Mouse (Mus musculus): ENCODE results near the gene Stx1a. TPM values are rescaled to one million over a fixed set of nuclear protein-coding genes. Genes with fewer than 3 reads are reported as not detected.

Gene Stx1a
- polyA plus RNA-seq, 1 experiment, result 5.1 TPM

DNA sequence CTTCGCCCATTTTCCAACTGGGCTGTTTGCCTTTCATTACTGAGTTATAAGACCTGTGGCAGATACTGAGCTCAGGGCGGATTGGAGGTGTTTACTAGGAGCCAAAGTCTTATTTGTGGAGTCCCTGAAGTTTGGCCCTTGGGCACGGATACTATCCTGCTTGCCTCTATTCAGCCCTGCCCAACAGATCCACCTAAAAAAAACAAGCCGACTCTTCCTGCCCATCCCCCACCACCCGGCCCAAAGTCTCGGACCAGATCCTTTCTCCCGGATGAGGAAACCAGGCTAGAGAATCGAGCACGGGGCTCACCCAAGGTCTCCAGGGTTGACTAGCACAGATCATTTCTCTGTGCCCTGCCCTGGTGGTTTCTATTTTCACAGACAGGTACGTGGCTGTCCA, 42.1 kb upstream of the Stx1a start:
- WGBS, result 17% methylated on average over 10 of the region's 10 CpGs
- no peaks in the 10 kb centered on the region for H3K27me3 ChIP-seq (ENCODE audit: control insufficient read depth, insufficient read depth, low read length)
- TF ChIP-seq POLR2A (IDR thresholded peaks at IDR 0.05; ENCODE audit: low read depth, low read length), result no peak
- no peak for TF ChIP-seq CTCF (IDR thresholded peaks at IDR 0.05; ENCODE audit: extremely low read depth, insufficient read length, insufficient replicate concordance, low read depth, low read length)
- no peaks in the 10 kb centered on the region for H3K36me3 ChIP-seq (ENCODE audit: control insufficient read depth, insufficient read depth, low read length)
- peaks cover 39% of the 10 kb centered on the region for H3K4me1 ChIP-seq (ENCODE audit: control insufficient read depth, insufficient read depth, insufficient read length, low read length)
- no peak overlapping the region for H3K4me3 ChIP-seq (ENCODE audit: low read depth, low read length)
- peak overlapping the region; percentile 95 for H3K27ac ChIP-seq (ENCODE audit: insufficient read depth, low read depth, low read length)

DNA sequence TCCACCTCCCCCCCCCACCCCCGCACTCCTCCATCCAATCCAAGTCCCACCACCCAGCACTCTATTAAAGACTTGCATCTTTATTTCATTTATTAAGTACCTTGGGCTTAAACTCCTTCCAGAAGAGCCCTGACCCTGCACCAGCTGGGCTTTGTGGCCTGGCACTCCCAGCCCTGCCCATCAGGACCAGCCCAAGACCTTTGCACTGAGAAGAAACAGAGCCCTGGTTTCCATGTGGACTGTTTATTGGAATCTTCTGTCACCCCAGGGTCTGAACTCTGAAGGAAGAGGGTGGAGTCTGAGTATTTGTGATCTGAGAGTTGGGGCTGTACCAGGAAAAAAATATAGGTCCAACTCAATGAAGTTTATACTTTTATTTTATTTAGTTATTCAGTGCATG, 40.2 kb upstream of the Stx1a start:
- no peaks in the 10 kb centered on the region for H3K36me3 ChIP-seq (ENCODE audit: control insufficient read depth, insufficient read depth, low read length)
- no peak for TF ChIP-seq CTCF (IDR thresholded peaks at IDR 0.05; ENCODE audit: extremely low read depth, insufficient read length, insufficient replicate concordance, low read depth, low read length)
- peak; percentile 19; the same call in 1 of the 2 replicates for TF ChIP-seq POLR2A (IDR thresholded peaks at IDR 0.05; ENCODE audit: low read depth, low read length)
- WGBS, result 40% methylated on average over 1 of the region's 1 CpGs
- no peak overlapping the region for H3K27ac ChIP-seq (ENCODE audit: insufficient read depth, low read depth, low read length)
- H3K27me3 ChIP-seq (ENCODE audit: control insufficient read depth, insufficient read depth, low read length), result peaks cover 4% of the 10 kb centered on the region; the same call in 1 of the 2 replicates
- H3K4me1 ChIP-seq (ENCODE audit: control insufficient read depth, insufficient read depth, insufficient read length, low read length), result peaks cover 29% of the 10 kb centered on the region
- no peak overlapping the region for H3K4me3 ChIP-seq (ENCODE audit: low read depth, low read length)

DNA sequence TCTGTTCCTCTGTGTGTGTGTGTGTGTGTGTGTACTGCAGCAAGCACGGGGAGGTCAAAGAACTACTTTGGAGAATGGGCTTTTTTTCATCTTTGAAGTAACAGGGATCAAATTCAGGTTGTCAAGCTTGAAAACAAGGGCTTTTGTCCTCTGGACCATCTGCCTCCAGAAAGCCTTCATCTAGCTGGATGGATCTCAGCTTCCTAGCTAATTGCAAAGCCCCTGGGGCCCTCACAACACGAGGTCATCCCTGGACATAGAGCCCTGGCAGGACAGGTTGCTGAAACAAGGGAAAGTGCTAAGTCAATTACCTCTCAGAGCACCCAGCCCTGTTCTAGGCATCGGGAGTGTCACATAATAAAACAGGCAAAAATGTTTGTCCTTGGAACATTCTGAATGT, 39.5 kb upstream of the Stx1a start:
- peaks cover 29% of the 10 kb centered on the region for H3K4me1 ChIP-seq (ENCODE audit: control insufficient read depth, insufficient read depth, insufficient read length, low read length)
- H3K4me3 ChIP-seq (ENCODE audit: low read depth, low read length), result no peak overlapping the region
- 16% methylated on average over 3 of the region's 3 CpGs for WGBS
- TF ChIP-seq CTCF (IDR thresholded peaks at IDR 0.05; ENCODE audit: extremely low read depth, insufficient read length, insufficient replicate concordance, low read depth, low read length), result no peak
- no peak for TF ChIP-seq POLR2A (IDR thresholded peaks at IDR 0.05; ENCODE audit: low read depth, low read length)
- H3K27ac ChIP-seq (ENCODE audit: insufficient read depth, low read depth, low read length), result peak overlapping the region; percentile 98
- peaks cover 4% of the 10 kb centered on the region; the same call in 1 of the 2 replicates for H3K27me3 ChIP-seq (ENCODE audit: control insufficient read depth, insufficient read depth, low read length)
- peaks cover 2% of the 10 kb centered on the region; the same call in 1 of the 2 replicates for H3K36me3 ChIP-seq (ENCODE audit: control insufficient read depth, insufficient read depth, low read length)

DNA sequence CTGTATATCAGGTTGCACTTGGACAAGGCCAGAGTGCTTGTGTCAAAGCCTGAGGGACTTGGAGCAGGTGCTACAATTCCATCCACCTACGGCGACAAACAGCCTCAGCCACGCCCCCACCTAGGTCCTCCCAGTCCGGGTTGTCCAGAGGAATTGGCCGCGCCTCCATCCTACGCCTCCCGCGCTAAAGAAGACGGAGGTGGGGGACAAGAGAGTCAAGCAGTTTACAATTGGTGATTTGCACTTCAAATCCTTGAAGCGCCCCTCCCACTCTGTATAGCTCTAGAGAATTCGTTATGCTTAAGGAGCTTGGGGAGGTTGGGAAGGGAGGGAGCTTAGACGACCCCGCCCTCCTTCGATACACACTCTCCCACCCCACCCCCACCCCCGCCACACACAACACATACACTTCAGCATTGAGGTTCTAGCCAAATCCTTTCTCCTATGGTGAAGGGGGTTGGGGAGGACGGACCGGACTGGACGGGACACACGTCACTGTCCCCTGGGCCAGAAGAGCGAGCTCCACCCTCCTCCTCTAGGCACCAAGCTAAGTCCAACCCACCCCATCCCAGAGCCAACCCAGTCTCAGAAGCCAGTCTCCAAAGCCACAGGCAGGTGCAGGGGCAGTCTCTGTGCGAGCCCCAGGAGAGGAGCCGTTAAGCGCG, 37.5 kb upstream of the Stx1a start, which contains the start of gene Cldn3:
Gene Cldn3, plus strand, starts transcription at position 582 of the 665 bp plus-strand sequence.
- Histone ChIP-seq H3K4me3 (ENCODE audit: low read depth, low read length) (peak within 1 kb of the TSS; percentile 70), H3K36me3 (ENCODE audit: control insufficient read depth, insufficient read depth, low read length) (peaks cover 6% of the 10 kb centered on the region; the same call in 1 of the 2 replicates), H3K4me1 (ENCODE audit: control insufficient read depth, insufficient read depth, insufficient read length, low read length) (peaks cover 31% of the 10 kb centered on the region), H3K27me3 (ENCODE audit: control insufficient read depth, insufficient read depth, low read length) (peaks cover 4% of the 10 kb centered on the region; the same call in 1 of the 2 replicates), H3K27ac (ENCODE audit: insufficient read depth, low read depth, low read length) (peak within 1 kb of the TSS; percentile 95)
- WGBS, result 3% methylated on average over 25 of the region's 25 CpGs
- TF ChIP-seq POLR2A (IDR thresholded peaks at IDR 0.05; ENCODE audit: low read depth, low read length), result peak; percentile 98
- TF ChIP-seq CTCF (IDR thresholded peaks at IDR 0.05; ENCODE audit: extremely low read depth, insufficient read length, insufficient replicate concordance, low read depth, low read length), result no peak

DNA sequence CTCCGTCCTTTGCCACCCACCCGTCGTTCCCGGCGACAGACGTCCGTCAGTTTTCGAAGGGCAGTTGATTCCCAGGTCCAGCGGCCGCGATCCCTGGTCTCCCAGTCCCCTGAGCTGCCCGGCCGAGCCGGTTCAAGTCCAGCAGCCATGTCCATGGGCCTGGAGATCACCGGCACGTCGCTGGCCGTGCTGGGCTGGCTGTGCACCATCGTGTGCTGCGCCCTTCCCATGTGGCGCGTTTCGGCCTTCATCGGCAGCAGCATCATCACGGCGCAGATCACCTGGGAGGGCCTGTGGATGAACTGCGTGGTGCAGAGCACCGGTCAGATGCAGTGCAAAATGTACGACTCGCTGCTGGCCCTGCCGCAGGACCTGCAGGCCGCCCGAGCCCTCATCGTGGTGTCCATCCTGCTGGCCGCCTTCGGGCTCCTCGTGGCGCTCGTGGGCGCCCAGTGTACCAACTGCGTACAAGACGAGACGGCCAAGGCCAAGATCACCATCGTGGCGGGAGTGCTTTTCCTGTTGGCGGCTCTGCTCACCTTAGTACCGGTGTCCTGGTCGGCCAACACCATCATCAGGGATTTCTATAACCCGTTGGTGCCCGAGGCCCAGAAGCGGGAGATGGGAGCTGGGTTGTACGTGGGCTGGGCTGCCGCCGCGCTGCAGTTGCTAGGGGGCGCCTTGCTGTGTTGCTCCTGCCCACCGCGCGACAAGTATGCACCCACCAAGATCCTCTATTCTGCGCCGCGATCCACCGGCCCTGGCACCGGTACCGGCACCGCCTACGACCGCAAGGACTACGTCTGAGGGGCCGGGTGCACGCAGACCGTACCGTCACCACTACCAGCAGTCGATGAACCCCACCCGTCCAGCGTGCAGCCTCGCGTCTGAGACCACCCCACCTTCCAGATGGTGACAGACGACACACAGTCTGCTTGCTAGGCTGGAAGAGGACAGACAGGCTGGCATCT, 36.7 kb upstream of the Stx1a start:
- H3K36me3 ChIP-seq (ENCODE audit: control insufficient read depth, insufficient read depth, low read length), result peaks cover 6% of the 10 kb centered on the region; the same call in 1 of the 2 replicates
- TF ChIP-seq POLR2A (IDR thresholded peaks at IDR 0.05; ENCODE audit: low read depth, low read length), result no peak
- peak; percentile 12; the same call in 1 of the 2 replicates for TF ChIP-seq CTCF (IDR thresholded peaks at IDR 0.05; ENCODE audit: extremely low read depth, insufficient read length, insufficient replicate concordance, low read depth, low read length)
- H3K4me1 ChIP-seq (ENCODE audit: control insufficient read depth, insufficient read depth, insufficient read length, low read length), result peaks cover 30% of the 10 kb centered on the region
- H3K4me3 ChIP-seq (ENCODE audit: low read depth, low read length), result peak overlapping the region; percentile 70
- WGBS, result 3% methylated on average over 79 of the region's 79 CpGs
- H3K27ac ChIP-seq (ENCODE audit: insufficient read depth, low read depth, low read length), result peak overlapping the region; percentile 95
- H3K27me3 ChIP-seq (ENCODE audit: control insufficient read depth, insufficient read depth, low read length), result peaks cover 4% of the 10 kb centered on the region; the same call in 1 of the 2 replicates

DNA sequence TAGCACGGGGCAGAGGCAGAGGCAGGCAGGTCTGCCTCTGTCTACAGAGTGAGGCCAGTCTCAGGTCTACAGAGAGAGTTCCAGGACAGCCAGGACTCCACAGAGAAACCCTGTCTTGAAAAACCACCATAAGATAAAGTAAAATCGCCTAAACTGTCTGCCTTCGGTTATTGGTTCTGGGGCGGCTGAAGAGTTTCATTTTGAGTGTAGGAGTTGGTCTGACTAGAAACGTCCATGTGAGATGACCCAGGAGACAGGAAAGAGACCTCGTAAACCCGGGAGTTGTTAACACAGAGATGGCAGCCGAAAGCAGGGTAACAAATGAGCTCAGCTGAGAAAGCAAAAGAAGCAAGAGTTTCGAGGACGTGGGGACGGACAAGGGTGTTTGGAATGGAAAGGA, 34.1 kb upstream of the Stx1a start:
- peak overlapping the region; percentile 59 for H3K4me3 ChIP-seq (ENCODE audit: low read depth, low read length)
- TF ChIP-seq CTCF (IDR thresholded peaks at IDR 0.05; ENCODE audit: extremely low read depth, insufficient read length, insufficient replicate concordance, low read depth, low read length), result no peak
- TF ChIP-seq POLR2A (IDR thresholded peaks at IDR 0.05; ENCODE audit: low read depth, low read length), result no peak
- H3K36me3 ChIP-seq (ENCODE audit: control insufficient read depth, insufficient read depth, low read length), result peaks cover 6% of the 10 kb centered on the region; the same call in 1 of the 2 replicates
- H3K27me3 ChIP-seq (ENCODE audit: control insufficient read depth, insufficient read depth, low read length), result peaks cover 4% of the 10 kb centered on the region; the same call in 1 of the 2 replicates
- 13% methylated on average over 11 of the region's 11 CpGs for WGBS
- H3K4me1 ChIP-seq (ENCODE audit: control insufficient read depth, insufficient read depth, insufficient read length, low read length), result peaks cover 20% of the 10 kb centered on the region
- H3K27ac ChIP-seq (ENCODE audit: insufficient read depth, low read depth, low read length), result peak overlapping the region; percentile 95
